Mouse (Mus musculus) C2C12 (cell line): Measurements from ENCODE around the gene Ift81. TPM values are rescaled to one million over a fixed set of nuclear protein-coding genes. Genes with fewer than 3 reads are reported as not detected.

ENCODE experiments used
- H3K27me3 ChIP-seq: one replicate; pipeline ENCODE4 v1.6.1; 2011; ENCODE audit not compliant: control insufficient read depth, insufficient read depth, insufficient read length
- H3K36me3 ChIP-seq: one replicate; pipeline ENCODE4 v1.6.1; 2011; ENCODE audit not compliant: control insufficient read depth, insufficient read depth
- H3K4me3 ChIP-seq: one replicate; pipeline ENCODE4 v1.5.1; 2011; ENCODE audit warnings: mild to moderate bottlenecking, control low read depth; ENCODE audit not compliant: poor library complexity, insufficient read depth, severe bottlenecking
- H3K79me2 ChIP-seq: one replicate; pipeline ENCODE4 v1.6.1; 2011; ENCODE audit not compliant: control insufficient read depth, insufficient read depth
- H3K79me3 ChIP-seq: one replicate; pipeline ENCODE4 v1.6.1; 2011; ENCODE audit warnings: low read depth, control low read depth
- H3ac ChIP-seq: one replicate; pipeline ENCODE3; 2011; ENCODE audit warnings: low read depth; ENCODE audit not compliant: control insufficient read depth, insufficient read length
- CEBPB ChIP-seq: IDR thresholded peaks from one replicate; pipeline ENCODE4 v1.6.1; 2011; ENCODE audit warnings: low read depth, mild to moderate bottlenecking, control low read depth, moderate library complexity
- CTCF ChIP-seq: IDR thresholded peaks from one replicate; pipeline ENCODE4 v1.5.1; 2011; ENCODE audit not compliant: control insufficient read depth, insufficient read depth, insufficient read length
- FOSL1 ChIP-seq: IDR thresholded peaks from one replicate; pipeline ENCODE4 v1.8.0; 2011; ENCODE audit warnings: mild to moderate bottlenecking, low read length; ENCODE audit not compliant: poor library complexity, insufficient read depth, severe bottlenecking
- MAX ChIP-seq: IDR thresholded peaks from one replicate; pipeline ENCODE4 v1.6.1; 2011; ENCODE audit warnings: mild to moderate bottlenecking, control low read depth
- MYOD1 ChIP-seq: IDR thresholded peaks from one replicate; pipeline ENCODE4 v1.6.1; 2011; ENCODE audit warnings: low read depth; ENCODE audit not compliant: control insufficient read depth, insufficient read length
- MYOG ChIP-seq: IDR thresholded peaks from one replicate; pipeline ENCODE4 v1.6.1; 2011; ENCODE audit not compliant: control insufficient read depth, insufficient read length; ENCODE audit errors: extremely low read depth
- USF1 ChIP-seq: IDR thresholded peaks from one replicate; pipeline ENCODE4 v1.6.1; 2011; ENCODE audit warnings: low read depth, mild to moderate bottlenecking, control low read depth, moderate library complexity
- polyA plus RNA-seq: library from polyadenylated mRNA; unstranded; fragments of >200 nt; fragmentation: generic; extraction: Trizol; gene quantifications from one replicate; pipeline ENCODE4 v1.2.1, GENCODE M21; 2012; ENCODE audit warnings: missing spikeins

The Ift81 gene
- polyA plus RNA-seq, 1 experiment, result 3.5 TPM

- H3K79me3 ChIP-seq, result no peaks in the 10 kb centered on the region
- TF ChIP-seq CEBPB (no peak), MYOG (no peak), USF1 (no peak), CTCF (no peak), MYOD1 (no peak), FOSL1 (no peak), MAX (no peak)
- no peak overlapping the region for H3K4me3 ChIP-seq
- H3K79me2 ChIP-seq, result no peaks in the 10 kb centered on the region
- no peaks in the 10 kb centered on the region for H3K36me3 ChIP-seq
- no peaks in the 10 kb centered on the region for H3K27me3 ChIP-seq
- H3ac ChIP-seq, result no peak overlapping the region
These were observed 105.4 kb downstream of the Ift81 start for GRCm38 (mm10) chr5:122508861-122509306.

GRCm38 (mm10) chr5:122507396-122507795, 106.9 kb downstream of the Ift81 start:
- no peak overlapping the region for H3K4me3 ChIP-seq
- H3K36me3 ChIP-seq, result no peaks in the 10 kb centered on the region
- H3ac ChIP-seq, result no peak overlapping the region
- no peaks in the 10 kb centered on the region for H3K27me3 ChIP-seq
- no peaks in the 10 kb centered on the region for H3K79me2 ChIP-seq
- H3K79me3 ChIP-seq, result no peaks in the 10 kb centered on the region
- TF ChIP-seq MAX (no peak), CEBPB (no peak), USF1 (no peak), FOSL1 (no peak), CTCF (no peak), MYOD1 (no peak), MYOG (no peak)

- no peaks in the 10 kb centered on the region for H3K79me3 ChIP-seq
- H3ac ChIP-seq, result no peak overlapping the region
- H3K27me3 ChIP-seq, result no peaks in the 10 kb centered on the region
- peaks cover 4% of the 10 kb centered on the region for H3K79me2 ChIP-seq
- no peak overlapping the region for H3K4me3 ChIP-seq
- TF ChIP-seq MYOG, result no peak
- no peak for TF ChIP-seq CTCF
- H3K36me3 ChIP-seq, result no peaks in the 10 kb centered on the region
These were observed 107.9 kb downstream of the Ift81 start for GRCm38 (mm10) chr5:122506462-122506861.

GRCm38 (mm10) chr5:122505554-122505953, 108.8 kb downstream of the Ift81 start:
- H3K79me3 ChIP-seq, result peaks cover 6% of the 10 kb centered on the region
- H3K27me3 ChIP-seq, result no peaks in the 10 kb centered on the region
- H3K4me3 ChIP-seq, result no peak overlapping the region
- peaks cover 1% of the 10 kb centered on the region for H3K36me3 ChIP-seq
- TF ChIP-seq CEBPB, result no peak
- no peak for TF ChIP-seq CTCF
- TF ChIP-seq MAX, result no peak
- no peak for TF ChIP-seq MYOG
- TF ChIP-seq USF1, result no peak
- TF ChIP-seq FOSL1, result no peak
- no peak for TF ChIP-seq MYOD1
- no peak overlapping the region for H3ac ChIP-seq
- peaks cover 13% of the 10 kb centered on the region for H3K79me2 ChIP-seq

GRCm38 (mm10) chr5:122503760-122504119, 110.6 kb downstream of the Ift81 start:
- H3K79me3 ChIP-seq, result peaks cover 24% of the 10 kb centered on the region
- TF ChIP-seq FOSL1 (no peak), MYOD1 (no peak), MYOG (no peak), CEBPB (no peak), MAX (no peak), USF1 (no peak), CTCF (no peak)
- H3ac ChIP-seq, result no peak overlapping the region
- H3K27me3 ChIP-seq, result no peaks in the 10 kb centered on the region
- H3K79me2 ChIP-seq, result peaks cover 31% of the 10 kb centered on the region
- H3K36me3 ChIP-seq, result peaks cover 19% of the 10 kb centered on the region
- H3K4me3 ChIP-seq, result no peak overlapping the region

DNA sequence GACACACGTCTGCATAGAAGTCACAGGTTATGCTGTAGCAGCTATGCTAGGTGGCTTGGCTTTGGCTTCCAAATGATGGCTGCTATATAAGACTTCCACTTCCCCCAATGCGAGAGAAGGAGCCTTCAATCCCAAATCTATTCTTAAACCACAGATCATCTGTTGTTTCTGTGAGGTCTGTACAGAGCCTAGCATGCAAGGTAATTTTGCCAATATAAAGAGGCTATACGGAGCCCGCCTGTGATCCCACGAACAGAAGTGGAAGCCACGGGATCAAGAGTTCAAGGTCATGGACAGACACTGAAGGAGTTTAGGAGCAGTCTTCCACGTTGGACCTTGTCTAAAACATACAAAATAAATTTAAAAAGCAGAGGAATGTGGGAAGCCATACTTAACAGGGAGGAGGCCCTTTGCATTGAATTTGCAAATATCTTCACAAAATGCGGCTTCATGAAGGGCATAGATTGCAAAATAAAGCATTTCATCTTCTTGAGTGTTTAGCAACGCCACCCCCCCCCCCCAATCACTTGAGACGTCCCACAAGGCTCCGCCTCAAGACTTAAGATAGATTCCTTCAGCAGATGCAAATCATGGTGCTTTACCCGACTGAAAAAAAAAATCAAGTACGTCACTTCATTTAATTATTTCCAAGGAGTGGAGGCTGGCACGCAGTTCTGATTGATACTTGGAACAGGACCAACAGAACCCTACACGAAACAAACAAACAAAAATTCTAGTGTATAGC, 111.1 kb downstream of the Ift81 start:
- Histone ChIP-seq H3K79me2 (peaks cover 36% of the 10 kb centered on the region), H3K27me3 (no peaks in the 10 kb centered on the region), H3K4me3 (no peak overlapping the region), H3K36me3 (peaks cover 24% of the 10 kb centered on the region), H3ac (peak overlapping the region; percentile 65), H3K79me3 (peaks cover 30% of the 10 kb centered on the region)
- TF ChIP-seq CTCF (no peak), MYOD1 (no peak), USF1 (no peak), MAX (no peak), MYOG (no peak), CEBPB (no peak), FOSL1 (no peak)
